Mouse (Mus musculus) thymus, adult 2 months (tissue): ENCODE data around the gene Dgke.

Source experiments
- CTCF ChIP-seq: fragments of 200-500 bp; IDR thresholded peaks from 2 replicates; pipeline ENCODE4 v1.5.1; 2012; ENCODE audit warnings: mild to moderate bottlenecking, control low read depth, low read length, moderate library complexity, borderline replicate concordance; ENCODE audit not compliant: control insufficient read depth, poor library complexity, insufficient read depth; ENCODE audit errors: extremely low read depth
- POLR2A ChIP-seq: fragments of 200-500 bp; IDR thresholded peaks from 2 replicates; pipeline ENCODE4 v1.6.1; 2012; ENCODE audit warnings: mild to moderate bottlenecking, low read length, control low read depth, moderate library complexity; ENCODE audit not compliant: control insufficient read depth, poor library complexity, insufficient read depth; ENCODE audit errors: extremely low read depth

DNA sequence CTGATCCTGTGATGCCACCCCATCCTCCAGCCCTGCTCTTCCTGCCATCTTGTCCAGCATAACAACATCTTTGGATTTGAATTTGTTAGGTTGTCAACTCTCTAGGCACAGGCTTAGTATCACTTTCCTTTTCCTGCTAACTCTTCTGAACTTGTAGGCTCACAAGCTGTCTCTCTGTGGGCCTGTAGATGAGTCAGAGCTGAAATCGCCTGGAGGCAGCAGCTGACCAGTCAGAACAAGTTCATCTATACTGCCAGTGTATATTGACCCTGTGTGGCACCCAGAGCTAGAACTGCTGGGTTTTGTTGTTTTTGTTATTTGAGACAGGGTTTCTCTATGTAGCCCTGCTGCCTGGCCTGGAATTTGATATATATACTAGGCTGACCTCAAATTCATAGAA is 35.5 kb downstream of the Dgke start:
- TF ChIP-seq CTCF, result no peak
- no peak for TF ChIP-seq POLR2A
